Mouse (Mus musculus) kidney, postnatal 36 days (tissue): Measurements from ENCODE around the gene Tpi1.
"Not testable (repeated sequence)": the region's sequence is repeated elsewhere in the genome, so short reads cannot be mapped to it uniquely, and the experiment has no call there.

Source experiments
- DNase-seq, 2 experiments: peaks; one replicate each; pipeline ENCODE4 v3.0.0; 2021 to 2022; ENCODE audit warnings: mixed read lengths in 2 of 2

Tpi1 gene

DNA sequence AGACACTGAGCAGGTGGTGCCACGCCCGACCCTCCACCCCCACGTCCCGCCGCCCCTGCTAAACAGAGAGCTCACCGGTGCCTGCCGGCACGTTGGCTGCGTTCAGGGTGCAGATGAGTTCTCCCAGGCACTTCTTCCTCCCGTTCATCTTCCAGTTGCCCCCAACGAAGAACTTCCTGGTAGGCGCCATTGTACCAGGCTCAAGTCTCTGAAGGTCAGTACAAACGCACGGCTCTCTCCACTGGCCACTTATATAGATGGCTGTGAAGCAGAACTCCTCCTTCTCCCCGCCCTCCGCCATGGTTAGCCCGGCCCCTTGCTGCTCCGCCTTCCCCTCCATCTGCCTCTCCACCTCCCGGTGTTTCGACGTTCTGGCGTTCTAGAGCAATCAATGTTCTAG is at the start of gene Tpi1:
TSS of gene Tpi1 (minus strand) at position 364 of the 400 bp plus-strand sequence.
- DNase-seq = peak; percentile 93

DNA sequence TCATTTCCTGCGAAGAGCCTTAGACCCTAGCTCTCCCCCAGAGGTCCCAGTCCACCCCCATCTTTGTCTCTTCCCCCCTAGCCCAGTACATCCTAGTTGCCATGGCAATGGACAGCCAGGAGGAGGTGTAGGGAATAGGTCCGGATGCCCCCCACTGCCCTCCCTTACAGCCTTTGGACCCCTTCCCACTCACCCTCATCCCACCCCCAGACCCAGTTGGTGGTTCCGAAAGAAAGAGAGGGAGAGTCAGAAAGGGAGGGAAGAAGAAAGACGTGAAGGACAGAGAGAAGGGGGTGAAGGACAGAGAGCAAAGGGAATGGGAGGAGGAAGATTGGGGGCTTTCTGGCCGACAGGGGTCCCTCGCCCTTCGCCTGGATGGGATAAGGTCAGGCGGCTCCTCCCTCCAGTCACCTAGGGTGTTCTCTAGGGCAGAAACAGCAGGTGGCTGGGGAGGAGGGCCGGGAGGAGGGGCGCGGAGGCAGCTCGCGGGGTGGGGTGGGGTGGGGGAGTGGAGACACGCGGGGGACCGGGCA is 49.1 kb upstream of the Tpi1 start:
- no peak for DNase-seq

- no peak for DNase-seq
These were observed 48.5 kb upstream of the Tpi1 start for GRCm38 (mm10) chr6:124862406-124863124.

DNA sequence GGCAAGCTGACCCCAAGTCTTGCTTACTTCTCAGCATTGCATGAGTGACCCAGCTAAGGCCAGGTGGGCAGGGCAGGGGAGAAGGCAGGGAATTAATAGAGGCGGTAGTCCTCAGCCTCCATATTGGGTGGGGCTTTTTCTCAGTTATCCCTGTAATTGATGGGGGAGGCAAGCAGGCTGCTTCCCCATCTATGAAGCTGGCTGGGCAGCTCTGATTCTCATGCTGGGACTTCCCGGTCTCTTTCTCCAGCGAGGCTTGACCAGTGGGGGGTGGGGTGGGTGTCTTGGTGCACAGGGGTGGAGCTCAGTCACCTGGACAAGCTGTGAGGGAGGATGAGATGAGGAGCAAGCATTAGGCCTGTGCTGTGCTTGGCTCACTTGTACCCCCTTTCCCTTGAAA is 47.7 kb upstream of the Tpi1 start:
- no peak for DNase-seq

DNA sequence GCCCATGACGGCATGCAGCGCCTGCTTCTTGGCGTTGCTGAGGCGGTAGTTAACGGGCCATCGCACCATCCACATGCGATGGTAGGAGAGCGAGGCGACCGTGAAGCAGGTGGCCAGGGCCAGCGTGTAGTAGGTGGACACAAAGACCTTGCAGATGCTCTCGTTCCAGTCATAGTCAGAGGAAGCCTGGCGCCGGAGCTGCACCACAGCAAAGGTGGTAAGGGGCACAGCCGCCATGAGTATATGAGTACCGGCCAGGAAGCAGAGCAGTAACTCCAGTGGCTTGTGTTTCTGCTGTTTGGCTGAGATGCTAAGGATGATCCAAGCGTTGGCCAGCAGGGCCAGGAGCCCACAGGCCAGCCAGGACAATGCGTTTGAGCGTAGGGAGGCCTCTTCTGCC is 47.2 kb upstream of the Tpi1 start:
- DNase-seq = no peak

- DNase-seq = no peak
These were observed 46.4 kb upstream of the Tpi1 start for GRCm38 (mm10) chr6:124860511-124860910.

DNA sequence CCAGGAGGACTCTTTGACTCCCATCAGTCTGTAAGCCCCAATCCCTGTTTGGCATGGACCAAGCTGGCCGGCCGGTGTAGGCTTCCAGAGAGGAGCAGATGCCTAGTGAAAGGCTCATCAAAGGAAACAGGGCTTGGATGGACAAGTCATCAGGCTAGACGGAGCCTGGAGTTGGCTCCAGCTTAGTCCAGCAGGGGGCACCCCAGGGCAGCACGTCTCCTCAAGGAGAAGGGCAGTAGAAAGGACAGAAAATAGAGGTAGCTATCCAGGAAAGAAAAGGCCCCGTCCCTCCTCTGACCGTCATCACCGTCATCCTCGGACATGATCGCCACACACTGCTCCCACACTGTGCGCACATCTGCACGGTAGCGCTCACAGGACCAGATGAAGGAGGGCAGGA is 45.6 kb upstream of the Tpi1 start:
- peak; percentile 87 to 96 for DNase-seq

DNA sequence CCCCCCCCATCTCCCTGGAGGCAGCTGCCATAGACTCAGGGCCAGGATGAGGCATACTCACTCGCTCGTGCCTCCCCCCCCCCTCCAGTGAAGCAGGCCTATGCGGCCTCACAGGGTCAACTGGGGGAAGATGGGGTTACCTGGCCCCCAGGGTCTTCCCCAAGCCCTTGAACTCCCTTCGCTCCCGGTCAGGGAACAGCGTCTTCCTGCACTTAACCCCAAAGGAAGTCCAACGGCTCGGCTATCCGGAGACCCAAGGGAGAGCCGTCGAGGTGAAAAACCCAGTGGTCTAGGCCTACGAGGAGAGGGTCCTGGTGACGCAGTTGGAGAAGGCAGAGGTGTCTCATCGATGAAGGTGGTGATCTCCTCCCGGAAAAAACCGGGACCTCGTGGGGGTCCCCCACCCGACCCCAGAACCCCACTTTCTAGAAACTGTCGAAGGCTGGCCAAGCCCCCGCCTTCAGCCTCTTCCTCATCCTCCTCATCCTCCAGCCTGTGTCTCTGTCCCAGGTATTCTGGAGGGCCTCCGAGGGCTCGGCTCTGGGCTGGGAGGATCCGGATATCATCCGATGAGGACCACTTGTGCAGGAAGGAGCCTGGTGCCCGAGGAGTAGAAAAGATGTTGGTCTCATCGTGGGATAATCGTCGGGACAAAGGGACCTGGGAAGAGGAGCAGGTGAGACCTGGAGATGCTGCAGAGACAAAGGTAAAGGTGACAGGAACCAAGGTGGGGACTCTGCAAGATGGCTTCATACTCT is 44.6 kb upstream of the Tpi1 start:
- no peak for DNase-seq

DNA sequence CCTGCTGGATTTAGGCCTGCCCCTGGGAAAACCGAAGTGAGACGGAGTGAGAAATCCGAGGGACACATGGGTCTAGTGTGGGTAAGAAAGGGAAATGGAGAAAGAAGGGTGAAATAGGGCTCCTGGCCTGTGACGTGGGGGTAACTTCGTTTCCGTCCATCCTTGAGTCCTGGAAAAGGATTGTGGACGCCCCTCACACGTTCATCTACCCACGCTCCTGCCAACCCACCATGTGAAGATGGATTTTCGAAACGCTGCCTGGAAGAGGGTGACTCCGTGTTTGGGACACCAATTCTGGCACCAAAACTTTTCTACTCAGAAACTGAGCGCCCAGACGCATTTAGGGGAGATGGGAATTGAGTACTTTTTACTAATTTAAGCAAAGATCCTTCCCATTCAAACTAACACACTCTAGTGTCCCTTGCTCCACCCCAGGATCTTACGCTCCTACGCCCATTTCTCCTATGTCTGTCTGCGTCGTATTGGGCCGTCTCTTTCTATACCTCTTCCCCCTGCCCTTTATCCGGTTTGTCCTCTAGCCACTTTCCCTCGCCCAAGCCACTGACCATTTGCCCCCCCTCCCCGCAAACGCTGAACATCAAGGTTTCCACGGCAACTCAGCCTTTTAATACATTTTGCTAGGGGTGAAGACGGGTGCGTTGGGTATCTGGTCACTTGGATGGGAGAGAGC is 43.9 kb upstream of the Tpi1 start:
- no peak for DNase-seq

DNA sequence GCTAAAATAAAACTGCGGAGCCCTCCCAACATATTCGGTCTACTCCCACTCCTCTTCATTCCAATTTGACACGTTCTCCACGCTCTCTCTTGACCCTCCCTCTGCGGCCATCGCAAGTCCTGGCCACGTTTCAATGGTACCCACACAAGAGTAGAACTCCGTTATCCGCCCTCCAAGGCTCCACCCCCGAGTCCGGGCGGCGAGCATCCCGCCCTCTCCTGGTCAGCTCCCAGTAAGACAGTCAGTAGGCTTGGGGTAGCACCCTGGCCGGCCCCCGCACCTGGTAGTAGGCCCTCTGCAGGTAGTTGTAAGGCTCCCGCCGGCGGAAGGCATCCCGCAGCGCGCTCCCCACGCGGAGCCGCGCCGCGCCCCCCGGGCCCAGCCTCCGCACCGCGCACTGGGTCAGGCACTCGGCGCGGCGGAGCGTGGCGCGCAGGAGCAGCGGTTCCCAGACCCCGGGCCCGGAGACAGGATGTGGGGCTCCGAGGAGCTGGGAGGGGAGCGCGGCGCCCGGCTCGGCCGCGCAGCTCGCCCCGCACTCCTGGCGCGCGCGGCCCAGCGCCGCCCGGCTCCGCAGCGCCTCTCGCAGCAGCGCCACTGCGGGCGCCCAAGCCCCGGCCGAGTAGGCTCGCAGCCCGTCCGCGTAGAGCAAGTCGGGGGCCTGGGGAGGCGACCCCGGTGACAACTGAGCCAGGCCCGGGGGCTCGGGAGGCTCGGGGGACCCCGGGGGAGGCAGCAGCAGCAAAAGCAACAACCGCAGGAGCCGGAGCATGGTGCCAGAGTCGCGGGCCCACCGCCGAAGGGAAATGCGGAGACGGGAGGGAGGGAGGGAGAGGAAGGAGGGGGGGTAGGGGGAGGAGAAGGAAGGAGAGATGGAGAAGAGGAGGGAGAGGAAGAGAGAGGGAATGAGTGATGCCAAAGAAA is 43.1 kb upstream of the Tpi1 start, which contains the start of gene P3h3:
TSS of gene P3h3 (minus strand) at position 837 of the 924 bp plus-strand sequence.
- DNase-seq = peak; percentile 79 to 86

- DNase-seq = no peak
These were observed 42.2 kb upstream of the Tpi1 start for GRCm38 (mm10) chr6:124856321-124856720.

DNA sequence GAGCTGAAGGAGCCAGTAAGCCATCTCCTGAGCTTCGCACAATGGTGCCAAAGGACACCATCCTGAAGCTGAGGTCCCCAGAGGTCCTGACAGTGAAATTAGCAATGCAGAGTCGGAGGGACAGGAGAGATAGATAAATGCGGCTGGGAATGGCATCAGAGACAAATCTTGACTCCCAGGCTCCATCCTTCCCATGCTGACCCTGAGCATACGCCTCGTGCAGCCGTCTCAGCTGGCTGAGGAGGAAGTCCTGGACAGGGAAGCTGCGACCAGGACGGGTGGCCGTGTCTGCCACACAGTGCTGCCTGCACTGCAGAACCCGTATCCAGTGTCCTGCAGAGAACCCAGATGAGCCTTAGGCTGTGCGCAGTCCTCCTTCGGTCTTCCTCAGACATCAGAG is 40.6 kb upstream of the Tpi1 start:
- no peak for DNase-seq

GRCm38 (mm10) chr6:124850535-124850934 is 36.4 kb upstream of the Tpi1 start:
- no peak for DNase-seq

GRCm38 (mm10) chr6:124847305-124847704 is 33.2 kb upstream of the Tpi1 start:
- peak; percentile 89 to 94 for DNase-seq

DNA sequence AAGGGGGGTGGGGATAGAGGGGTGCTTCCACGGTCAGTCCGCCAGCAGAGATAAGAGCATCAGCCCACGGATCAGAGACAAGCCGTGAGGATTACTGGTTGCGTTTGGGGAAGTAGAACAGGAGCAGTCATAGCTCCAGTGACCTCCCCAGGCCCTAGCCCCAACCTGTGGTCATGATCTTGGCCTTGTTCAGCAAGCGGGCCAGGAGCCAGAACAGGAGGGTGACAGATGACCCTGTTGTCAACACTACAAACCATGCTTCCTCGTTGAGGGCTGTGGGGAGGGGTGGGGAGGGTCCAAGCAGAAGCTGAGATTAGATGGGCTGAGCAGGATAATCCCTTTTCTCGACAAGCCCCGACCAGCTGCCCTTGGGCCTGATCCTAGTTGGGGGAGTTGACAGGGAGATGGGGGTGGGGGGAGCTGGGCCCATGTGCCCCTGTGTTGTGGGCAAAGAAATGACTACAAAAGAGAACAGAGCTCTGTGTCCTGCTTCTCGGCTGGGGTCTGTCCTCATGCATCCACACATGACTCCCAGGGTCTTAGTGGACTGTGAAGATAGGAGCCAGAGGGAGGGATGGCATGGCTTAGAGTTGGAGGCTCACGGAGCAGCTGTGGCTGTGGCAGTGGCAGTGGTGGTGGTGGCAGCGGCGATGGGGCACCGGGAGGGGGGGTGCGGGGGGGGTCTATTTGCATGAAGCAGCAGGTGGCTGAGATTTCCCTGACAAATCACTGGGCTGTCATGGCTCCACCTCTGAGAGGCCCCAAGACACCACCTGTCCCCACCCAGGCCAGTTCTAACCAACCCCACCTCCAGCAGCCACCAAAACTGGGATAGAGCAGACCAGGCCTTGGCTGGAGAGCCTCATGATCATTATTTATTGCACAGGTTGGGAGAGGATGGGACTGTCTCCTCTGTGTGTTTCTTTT is 26.4 kb upstream of the Tpi1 start, which contains the start of gene Gnb3:
TSS of gene Gnb3 (minus strand) at position 35 of the 927 bp plus-strand sequence.
- no peak for DNase-seq

DNA sequence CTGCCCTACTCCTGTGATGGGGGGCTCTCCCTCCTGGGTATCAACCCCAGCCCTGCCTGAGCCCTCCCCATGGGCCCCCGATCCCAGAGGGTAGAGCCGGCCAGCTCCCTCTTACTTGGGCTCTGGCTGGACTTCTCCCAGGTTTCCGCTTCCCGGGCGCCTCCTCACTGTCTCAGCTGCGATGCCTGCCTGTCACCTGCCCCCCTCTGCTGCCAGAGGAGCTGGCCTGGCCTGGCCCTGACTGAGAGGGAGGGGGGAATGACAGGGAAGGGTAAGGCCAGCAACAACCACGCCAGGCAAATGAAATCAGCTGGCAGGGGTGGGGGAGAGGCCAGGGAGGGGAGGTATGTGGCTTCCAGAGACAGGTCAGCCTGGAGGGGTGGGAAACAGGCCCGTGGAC is 25.7 kb upstream of the Tpi1 start:
- DNase-seq = no peak

DNA sequence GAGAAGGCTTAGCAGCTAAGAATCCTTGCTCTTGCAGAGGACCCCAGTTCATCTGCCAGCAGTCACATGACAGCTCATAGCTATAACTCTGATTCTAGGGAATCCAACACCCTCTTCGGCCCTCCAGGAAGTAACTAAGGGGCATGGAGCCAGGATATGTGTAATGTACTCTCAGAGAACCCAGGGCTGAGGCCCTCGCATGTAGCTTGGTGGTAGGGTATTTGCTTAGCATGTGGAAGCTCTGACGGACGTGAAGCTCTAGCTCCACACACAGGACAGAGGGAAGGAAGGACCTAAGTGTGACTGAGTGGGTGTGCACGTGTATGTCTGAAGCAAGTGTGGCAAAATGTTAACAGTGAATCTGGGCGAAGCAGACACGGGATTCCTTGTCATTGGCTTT is 22.3 kb upstream of the Tpi1 start:
- DNase-seq = no peak

DNA sequence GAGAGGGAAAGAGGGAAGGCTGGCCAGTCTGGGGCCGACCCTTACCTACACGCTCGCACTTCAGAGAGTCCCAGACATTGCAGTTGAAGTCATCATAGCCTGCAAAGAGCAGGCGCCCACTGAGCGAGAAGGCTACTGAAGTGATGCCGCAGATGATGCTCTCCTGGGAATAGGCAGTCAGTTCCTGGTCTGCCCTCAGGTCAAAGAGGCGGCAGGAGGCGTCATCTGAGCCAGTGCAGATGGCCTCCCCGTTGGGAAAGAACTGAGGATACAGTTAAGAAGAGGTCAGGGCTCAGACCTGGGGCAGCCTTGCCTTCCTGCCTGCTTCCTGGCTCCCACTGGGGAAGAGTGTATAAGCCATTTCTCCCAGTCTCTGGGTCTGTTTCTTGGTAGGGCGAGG is 21.4 kb upstream of the Tpi1 start:
- no peak for DNase-seq

DNA sequence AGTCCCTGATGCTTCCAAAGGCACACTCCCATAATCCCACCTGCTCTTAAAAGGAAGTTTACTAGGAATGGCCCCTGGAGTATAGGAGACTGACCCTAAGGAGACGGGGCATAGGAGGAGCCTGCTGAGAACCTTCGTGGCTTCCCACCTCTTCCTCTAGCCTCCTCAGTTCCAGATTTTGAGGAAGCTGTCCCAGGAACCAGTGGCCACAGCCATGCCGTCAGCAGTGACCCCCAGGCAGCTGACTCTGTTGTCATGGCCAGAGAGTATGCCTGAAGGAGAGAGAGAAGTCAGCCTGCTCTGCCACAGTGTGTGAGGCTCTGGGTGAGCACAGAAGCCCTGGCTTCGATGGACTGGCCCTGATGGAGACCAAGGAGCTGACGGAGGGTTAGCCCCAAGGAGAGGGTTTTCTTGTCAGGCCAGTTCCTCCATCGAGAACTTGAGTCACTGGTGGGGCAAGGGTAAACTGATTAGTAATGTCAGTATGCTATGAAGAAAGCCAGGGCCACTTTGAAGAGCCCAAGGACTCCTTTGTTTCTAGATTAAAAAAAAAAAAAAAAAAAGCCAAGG is 20.5 kb upstream of the Tpi1 start:
- DNase-seq = no peak

DNA sequence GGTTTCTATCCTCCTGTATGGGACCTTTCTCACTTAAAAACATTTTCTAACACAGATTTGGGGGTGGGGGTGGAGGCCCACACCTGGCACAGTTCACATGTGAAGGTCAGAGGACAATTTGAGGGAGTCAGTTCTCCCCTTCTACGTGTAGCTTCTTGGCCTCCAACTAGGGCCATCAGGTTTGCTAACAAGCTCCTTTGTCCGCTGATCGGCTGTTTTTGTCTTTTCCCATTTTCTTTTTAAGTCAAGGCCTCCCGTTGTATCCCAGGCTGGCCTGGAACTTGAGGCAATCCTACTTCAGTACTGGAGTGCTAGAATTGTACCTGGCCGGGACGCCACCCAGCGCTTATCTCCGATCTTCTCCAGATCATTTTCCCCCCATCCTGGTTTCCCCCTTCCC is 17.6 kb upstream of the Tpi1 start:
- no peak for DNase-seq

- not testable (repeated sequence) for DNase-seq
These were observed 17.1 kb upstream of the Tpi1 start for GRCm38 (mm10) chr6:124831199-124831598.
